Mouse (Mus musculus) retina, postnatal 7 days (tissue): ENCODE measurements around the gene Pmepa1.
A peak's percentile ranks its signal among the peaks of the same experiment; 100 is the strongest.

Source experiments
- DNase-seq: peaks from one replicate; pipeline ENCODE4 v3.0.0-alpha.2; 2012; ENCODE audit warnings: low read depth, low spot score

Gene Pmepa1

DNA sequence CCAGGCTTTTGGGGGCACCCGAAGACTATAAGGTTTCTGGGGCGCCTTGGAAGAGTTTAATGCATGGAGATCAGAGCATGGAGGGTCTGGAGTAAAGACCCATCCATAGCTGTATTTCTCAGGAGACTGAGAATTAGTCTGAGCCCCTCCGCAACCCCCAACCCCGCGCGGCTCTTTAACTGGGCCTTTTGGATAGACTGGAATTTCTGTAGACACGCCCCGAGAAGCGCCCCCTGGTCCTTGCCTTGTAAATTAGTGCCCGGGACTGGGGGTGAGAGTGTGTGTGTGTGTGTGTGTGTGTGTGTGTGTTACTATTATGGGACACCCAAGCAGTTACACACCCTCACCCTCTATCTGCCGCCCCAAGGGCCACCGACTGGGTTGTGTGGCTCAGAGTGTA is 526 bp upstream of the Pmepa1 start:
- DNase-seq = no peak

DNA sequence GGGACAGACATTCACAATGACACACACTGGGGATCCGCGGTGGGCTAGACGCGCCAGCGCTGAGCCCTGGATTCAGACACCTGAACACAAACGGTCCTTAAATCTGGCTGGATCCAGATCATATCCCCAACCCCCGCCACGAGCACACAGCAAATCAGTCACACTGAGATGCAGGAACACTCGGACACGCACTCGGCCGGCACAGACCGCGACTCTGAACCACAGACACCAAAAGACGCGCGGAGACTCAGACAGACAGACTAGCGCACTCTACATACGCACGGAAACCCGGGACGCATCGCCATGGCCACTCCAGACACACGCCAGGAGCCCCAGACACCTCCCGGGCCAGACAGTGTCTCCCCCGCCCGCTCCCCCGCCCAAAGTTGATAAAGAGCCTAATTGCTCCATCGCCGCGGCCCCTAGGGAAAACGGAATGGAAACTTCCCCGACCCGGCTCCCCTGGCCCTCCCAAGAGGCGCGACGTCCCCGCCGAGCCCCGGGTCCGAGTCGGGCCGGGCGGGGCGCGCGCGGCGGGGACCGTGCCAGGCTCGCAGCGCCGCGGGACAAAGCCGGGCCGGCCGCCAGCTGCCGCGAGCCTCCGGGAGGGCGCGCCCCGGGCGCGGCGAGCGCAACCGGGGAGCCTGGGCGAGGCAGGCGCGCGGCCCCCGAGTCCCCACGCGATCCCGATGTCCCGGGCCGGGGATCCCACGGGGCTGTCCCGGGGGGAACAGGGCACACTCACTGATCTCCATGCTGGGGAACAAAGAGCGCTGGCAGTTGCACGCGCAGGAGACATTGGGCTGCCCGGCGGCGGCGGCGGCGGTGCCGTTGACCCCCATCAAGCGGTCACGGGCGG is 761 bp downstream of the Pmepa1 start:
- no peak for DNase-seq

DNA sequence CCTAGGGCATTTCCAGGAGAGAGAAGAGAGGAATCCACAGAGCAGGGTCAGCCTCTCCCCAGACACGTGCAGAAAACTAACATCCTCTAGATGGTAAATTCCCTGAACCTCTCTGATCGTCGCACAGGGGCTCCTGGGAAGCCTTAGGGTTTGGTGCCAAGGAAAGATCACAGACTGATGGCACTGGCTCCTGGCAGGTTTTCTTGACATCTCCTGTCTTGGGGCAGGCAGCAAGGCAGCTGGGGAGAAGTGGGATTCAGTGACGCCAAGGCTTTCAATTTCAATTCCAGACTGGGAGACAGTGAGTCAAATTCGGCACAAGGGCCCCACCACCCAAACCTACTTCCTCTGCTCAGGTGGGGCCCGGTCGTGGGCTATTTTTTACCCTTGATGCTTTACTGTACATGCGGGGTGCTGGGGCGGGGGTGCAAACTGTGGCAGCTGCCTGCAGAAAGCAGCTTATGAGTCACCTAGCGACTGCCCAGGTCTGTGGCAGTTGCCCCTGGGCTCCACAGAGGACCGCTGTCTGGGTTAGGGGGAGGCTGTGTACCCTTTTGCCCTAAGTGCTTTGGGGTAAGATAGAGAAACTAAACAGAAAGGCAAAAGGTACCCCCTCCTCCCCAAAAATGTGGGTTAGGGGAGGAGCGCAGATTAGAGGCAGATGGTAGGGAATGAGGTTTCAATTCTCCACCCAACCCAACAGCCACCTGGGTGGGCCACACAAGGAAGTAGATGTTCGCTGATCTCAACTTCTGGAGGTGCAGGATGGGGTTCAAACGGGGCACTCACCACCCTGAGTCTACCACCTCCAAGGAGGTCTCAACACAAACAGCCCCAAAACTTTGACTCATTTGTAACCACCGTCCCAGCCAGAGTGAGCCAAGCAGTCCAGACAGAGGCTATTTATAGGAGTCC is 1.6 kb downstream of the Pmepa1 start:
- DNase-seq = no peak

DNA sequence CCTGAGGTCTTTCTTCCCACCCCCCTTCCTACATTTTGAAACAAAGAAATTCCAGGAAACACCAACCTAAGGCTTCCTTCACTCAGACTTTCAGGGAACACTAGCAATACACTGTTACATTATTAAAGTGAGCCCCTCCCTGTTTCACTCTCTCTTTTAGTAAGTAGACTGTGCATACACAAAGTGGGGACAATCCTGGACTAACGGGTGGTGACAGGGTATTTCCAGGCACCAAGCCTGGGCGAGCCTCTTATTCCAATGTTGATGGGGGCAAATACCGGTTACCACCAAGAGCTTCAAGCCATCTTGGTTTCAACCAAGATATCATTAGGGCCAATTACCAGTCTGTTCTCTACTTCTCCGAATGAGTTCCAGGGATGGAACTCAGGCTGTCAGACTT is 2.4 kb downstream of the Pmepa1 start:
- no peak for DNase-seq

DNA sequence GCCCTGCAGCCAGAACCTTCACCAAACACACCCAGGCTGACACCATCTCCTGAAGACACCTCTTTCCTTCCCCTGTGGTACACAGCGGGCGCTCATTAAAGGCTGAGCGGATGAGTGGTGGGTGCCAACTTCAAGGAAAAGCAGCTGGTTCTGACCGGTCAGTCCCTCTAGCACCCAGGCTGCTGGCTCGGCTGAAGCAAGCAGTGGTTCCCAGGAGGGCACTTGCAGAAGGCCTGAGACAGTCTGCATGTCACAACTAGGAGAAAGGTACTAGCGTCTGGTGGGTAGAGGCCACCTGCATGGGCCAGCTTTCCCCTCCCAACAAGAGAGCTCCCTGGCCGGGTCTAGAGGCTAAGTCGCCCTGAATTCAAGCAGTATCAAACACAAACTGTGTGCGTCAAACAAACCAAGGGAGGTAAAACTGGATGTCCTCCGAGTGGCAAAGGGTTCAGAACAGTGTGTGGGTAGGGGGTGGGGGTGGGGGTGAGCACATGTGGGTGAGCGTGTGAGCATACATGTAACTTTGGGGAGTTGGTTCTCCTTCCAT is 3.9 kb downstream of the Pmepa1 start:
- DNase-seq = no peak

DNA sequence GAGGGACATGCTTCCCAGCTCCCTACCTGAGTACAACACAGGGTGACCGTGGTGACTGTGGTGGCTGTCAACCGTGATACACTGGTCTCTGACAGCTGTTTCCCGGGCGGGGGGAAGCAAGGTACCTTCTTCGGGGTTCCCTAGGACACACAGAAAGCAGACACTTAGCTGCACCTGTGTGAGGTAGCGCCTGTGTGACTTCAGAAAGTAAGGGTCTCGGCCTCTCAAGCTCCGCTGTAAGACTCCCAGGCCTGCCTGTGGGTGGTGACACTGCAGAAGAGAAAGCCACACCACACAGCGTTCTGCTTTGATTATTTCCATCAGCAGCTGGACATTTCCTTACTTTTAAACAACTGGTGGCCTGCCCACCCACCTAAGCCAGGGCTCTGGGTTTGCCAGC is 4.8 kb downstream of the Pmepa1 start:
- DNase-seq = no peak

DNA sequence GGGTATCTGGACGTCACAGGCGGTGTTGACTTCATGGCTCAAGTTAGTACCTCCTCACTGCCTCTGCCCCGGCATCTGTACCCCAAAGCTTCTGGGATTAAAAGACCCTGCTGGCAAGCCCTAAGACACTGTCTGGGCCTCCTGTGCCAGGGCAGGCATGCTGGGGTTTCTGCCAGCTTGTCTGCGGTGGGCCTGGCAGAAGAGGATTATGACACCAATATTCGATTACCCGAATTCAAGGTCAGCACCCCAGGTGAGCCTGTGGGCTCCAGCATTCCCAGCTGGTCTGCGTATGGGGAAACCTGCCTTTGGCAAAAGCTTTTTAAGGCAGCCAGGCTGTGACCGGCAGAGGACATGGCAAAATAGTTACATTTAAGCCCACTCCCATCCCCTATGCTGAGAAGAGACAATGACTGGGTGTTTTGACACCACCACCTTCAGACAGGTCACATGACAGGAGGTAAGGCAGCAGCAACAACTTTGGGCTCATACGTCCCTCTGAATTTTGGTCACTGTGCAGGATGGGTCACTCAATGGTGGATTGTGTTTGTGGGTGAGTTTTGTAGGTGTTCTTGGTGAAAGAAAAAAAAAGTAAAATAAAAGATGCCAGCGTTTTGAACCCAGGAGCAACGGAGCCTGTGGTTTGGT is 5.6 kb downstream of the Pmepa1 start:
- DNase-seq = no peak

DNA sequence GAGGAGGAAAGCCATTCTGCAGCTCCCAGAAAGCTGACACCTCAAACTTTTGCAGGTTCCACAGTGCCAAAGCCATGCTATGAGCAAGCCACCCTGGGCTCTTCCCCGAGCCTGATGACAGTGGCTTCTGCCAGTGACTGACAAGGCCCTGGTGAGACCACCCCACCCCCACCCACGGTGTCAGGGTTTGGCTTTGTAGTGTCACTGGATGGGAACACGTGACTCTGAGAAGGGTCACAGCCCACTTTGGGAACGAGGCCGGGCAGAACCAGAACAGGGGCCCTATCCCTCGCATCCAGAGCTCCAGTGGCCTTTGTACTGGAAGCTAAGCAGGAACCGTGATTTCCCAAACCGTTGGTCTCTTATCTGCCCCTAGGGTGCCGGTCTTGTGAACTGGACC is 6.1 kb downstream of the Pmepa1 start:
- DNase-seq = no peak

DNA sequence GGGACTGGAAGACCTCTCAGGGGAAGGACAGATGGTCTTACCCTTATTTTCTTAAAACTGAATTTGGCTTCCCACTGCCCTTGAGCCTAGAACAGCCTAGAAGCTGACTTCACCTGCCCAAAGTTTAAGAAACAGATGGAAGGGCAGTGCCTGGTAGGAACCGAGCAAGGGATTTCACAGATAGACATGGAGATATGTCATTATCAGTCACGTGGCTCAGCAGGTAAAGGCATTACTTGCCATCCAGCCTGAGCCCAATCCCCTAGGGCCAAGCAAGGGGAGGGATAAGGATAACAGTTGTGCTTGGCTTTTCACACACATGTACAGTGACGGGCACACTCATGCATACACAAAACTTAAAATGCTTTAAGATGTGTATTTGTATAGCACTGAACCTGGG is 8.8 kb downstream of the Pmepa1 start:
- no peak for DNase-seq

DNA sequence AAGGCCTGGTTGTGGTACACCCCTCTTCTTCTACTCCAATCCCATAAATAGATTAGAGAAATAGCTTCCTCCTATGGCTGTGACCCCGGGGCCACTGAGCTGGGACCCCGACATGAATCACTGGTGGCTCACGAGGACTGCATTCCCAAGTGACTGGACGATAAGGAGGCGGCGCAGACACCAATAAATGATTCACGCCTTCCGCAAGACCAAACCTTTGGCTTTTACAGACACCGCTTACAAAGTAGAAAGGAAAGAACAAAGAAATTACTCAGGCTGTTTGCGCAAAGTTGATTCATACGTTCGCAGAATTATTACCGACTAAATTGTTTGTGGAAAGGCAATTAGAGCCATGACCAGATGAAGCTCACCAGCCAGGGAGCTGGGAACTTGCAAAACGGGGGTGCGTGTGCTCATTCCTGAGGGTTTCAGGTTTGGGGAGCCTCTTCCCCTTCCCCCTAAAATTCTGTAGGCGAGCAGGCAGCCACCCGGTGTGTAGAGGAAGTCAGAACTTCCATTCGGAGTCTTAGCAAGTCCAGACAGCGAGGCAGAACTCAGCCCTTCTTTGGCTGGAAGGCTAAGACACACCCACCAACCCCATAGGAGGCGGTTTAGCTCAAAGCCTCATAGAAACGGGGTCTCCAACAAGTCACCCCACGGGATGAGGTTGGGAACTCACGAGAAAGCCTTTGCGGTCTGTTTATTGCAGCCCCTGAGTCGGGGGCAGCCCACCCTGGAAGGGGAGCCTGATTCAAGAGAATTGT is 9.8 kb downstream of the Pmepa1 start:
- DNase-seq = no peak

DNA sequence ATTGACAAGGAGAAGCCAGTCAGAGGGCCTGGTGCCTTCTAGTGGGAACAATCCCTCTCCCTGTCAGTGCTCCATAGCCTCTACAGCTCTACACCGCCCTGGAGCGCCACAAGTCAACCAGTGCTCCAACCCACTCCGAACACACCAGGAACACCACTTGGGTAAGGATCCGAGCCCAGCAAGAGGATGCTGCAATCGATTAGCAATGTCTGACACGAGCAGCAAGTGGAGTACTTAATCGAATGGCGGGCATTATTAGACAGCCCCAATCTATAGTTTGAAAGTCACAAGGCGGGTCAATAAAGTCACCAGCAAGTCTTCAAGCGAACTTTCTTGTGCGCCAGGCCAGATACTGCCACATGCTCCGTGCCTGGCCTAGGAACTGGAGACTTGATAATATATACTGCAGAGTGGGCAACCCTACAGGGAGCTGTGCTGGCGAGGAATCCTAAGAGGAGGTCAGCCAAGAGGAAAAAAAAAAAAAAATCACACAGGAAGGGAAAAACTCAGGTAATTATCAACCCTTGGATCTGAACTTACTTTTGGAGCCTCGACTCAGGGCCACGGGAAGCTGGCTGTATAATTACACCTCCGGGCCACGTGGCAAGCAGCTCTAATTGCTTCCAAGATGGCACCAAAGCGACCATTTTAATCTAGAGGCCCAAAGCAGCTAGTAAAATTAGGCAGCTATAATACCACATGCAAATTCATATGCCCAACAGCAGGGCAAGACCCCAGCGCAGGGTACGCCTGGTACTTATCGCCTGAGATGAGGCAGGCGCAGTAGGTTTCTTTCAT is 10.7 kb downstream of the Pmepa1 start:
- no peak for DNase-seq

DNA sequence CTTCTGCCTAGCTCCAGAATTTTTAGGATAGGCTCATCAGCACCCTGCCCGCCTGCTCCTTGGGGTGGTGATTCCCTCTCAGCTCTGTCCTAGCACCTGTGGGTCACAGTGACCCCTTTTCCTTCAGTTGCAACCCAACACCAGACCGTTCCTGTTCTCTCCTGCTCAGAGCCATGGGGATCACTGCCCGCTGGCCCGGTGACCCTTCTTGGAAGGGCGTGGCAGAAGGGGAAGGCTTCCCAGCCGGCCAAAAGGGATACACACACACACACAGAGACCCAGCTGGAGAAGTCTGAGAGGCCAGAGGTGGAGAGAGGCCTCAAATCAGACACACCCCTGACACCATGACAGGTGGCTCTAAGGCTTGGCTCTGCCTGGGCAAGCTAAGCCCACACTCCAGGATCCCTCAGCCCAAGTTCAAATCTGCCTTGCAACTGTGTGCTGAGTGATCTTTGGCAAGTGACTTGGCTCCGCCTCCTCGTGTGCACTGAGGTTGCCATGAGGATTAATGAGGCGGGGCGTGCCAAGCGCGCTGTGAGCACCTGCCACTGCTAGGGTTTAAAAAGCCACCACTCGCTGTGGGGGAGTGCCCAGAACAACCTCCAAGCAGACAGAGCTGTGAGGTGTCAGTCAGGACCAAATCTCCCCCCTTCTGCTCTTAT is 11.7 kb downstream of the Pmepa1 start:
- DNase-seq = peak; percentile 49

DNA sequence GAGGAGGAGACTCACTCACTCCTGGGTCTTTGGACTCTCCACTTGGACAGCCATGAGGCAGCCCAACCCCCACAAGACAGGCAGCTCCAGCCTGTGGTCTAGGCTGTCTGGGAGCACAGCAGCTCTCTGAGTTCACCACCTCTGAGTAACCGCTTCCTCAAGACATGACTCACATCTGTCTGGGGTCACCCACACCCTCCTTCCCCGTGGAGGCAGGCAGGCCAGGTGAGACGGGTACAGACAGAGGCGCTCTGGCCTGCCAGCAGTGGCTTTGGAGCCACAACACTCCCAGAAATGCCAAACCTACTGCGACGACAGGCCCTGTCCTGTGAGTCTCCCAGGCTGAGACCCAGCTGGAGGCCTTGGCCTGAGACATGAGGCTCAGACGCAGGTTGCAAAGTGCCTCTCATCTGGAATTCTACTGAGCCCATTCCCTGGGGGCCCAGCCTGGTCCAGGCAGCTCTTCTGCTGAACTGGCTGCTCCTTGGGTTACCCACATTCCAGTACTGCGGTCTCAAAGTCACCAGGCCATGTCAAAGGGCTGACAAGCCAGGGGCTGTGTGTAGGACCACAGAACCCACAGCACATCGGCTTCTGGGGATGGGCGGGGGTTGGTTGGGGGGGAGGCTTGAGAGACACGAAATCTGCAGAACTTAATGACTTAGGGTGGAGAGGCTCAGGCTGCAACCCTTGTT is 12.6 kb downstream of the Pmepa1 start:
- DNase-seq = no peak

DNA sequence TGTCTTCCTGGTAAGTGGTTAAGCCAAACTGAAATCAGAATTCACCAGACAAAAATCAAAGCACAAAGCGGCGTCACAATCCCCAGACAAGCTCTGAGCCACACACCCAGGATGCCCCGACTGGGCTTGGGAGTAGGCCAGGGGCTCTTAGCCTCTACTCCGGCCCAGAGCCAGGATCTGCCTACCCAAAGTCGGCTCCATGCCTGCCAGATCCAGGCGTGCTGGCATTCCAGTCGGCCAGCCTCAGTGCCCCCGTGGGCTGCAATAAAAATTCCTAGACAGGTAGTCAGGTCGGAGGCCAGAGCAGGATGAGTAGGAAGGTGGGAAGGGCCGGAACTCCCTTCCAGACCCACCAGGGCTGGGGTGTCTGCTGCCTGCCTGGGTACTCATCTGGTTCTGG is 14.8 kb downstream of the Pmepa1 start:
- DNase-seq = no peak

DNA sequence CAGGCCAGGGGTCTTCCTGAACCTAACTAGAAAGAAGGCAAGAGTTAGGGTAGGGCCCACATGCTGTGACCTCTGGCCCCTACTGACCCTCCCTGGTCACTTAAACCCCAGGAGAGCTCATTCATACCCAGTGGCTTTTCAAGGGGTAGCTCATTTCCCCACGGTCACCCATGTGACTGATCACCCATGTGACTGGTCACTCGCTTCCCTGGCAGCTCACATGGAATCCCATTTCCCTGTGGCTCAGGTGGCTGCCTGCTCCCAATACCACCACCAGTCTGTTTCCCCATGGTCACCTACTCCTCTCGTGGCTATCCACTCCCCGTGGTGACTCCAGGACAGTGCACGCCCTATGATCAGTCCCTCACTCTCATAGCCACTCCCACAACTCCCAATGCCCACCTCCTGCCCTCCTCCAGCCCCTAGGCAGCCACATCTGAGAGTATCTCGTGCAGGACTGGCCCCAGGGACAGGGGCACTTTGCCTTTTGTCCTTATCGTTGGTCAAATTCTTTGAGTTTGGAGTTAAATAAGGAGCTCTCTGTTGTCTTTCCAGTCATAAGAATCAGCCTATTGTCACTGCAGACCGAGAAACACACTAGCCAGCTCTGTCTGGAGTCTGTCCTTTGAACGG is 17.8 kb downstream of the Pmepa1 start:
- no peak for DNase-seq

DNA sequence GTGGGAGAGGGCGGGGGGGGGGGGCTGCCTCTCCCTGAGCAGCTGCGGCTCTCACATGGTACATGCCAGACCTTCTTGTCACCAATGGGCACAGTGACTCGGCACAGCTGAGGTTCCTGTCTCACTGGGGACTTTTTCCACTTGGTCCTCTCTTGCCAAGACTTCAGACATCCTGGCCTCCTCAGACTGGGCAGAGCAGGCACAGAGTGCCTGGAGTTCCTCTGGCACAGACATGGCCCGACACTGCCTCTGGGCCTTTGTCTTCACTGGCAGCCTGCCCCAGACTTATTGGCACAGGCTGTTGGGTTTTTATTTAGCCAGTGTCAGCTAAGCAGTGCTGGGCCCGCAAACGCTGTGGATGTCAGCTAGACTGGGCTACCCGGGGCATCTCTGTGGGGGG is 18.7 kb downstream of the Pmepa1 start:
- DNase-seq = no peak

DNA sequence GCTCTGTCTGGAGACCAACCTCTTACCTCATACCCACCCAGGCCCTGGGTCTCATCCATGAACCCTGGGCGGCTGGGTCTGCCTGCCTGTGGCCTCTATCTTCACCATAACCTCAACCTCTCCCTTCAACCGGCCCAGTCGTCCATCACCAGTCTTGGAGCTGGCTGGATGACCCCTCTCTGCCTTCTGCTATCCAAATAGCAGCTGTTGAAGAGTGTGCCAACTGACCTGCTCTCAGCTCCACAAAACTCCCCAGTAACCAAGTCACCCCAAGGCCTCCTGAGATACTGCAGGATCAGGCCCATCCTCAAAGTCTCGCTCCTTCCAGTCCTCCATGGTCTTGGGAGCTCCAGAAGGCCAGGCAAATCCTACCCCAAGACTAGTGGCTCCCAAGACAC is 19.8 kb downstream of the Pmepa1 start:
- DNase-seq = no peak

DNA sequence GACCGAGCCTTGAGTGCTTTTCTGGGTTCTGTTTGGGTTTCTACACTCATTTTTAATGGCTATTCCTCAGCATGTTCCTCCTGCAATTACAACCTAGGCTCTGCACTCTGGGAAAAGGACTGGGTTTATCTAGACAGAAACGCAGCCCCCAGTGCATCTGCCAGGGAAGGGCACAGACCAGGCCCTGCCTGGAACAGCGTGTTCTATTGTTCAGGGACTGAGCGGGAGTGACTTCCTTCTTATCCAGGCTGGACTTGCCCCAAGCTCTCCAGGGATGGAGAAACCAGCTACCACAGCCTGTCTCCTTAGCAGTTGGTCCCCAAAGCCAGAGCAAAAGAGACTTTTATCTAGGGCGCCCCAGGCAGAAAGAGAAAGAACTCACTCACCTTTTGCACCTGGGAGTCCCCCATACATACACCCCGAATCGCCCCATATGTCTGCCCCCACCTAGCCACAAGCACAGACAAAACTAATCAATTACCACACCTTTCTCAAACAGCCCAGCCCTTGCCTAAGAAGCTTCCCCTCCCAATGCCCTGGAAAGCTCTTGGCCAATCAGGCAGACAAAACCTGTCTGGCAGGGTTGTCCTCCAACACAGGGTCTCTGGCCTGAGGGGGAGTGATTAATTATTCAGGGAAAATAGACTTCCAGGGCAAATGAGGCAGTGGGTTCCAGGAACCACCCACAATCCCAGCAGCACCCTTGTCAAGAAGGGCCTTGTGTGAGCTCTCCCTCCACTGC is 20.4 kb downstream of the Pmepa1 start:
- no peak for DNase-seq
